Mouse (Mus musculus) common myeloid progenitor, adult 5-6 weeks (primary cell): ENCODE measurements at regions not wholly inside any gene's neighbourhood (a gene's known extent, or its start where the extent isn't known, plus 50 kb on each side); places are given as distances from the start of the nearest gene placed in this dataset.

Experiments
- ATAC-seq: replicated peaks from 2 replicates; pipeline ENCODE4 v1.8.0; 2016; ENCODE audit warnings: low read depth, mild to moderate bottlenecking, moderate TSS enrichment, inconsistent platforms; ENCODE audit not compliant: poor library complexity, severe bottlenecking

DNA sequence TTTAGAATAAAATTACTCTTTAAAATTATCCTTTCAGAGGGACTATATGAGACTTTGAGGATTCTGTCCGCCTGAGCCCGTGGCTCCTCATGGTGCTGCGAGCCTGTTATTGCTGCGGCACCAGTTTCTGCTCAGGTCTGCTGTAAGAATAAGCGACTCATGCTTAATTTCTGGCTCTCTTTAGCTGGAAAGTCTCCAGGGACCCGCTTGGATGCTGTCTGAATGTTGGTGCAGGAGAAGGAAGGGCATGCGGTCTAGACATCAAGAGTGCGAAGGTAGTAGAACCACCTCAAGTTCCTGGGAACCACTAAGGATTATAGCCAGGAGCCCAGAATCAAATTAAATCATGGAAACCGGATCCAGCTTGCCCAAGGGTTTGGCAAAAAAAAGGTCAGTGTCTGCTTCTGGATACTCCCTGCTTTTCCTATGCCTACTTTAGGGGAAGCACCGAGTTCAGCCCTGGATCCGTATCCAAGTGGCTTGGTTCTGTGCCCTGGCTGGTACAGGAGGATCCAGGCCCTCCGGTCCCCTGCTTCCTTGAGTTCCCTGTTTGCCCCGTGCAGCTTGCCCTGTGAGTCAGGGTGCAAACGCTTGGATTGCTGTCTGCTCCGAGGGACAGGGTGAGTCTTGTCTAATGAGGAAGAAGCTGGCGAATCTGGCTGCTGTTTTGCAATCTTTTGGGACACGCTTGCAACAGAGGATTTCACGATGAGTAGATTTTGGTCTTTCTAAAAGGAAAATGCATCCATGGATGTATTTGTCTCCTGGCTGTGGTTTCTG is 138.2 kb upstream of the Prickle1 start:
- ATAC-seq, result no peak

- ATAC-seq, result no peak
These were observed 137.1 kb upstream of the Prickle1 start for GRCm38 (mm10) chr15:93732825-93733224.

- no peak for ATAC-seq
These were observed 135.5 kb upstream of the Prickle1 start for GRCm38 (mm10) chr15:93731161-93731560.

- no peak for ATAC-seq
These were observed 119.8 kb upstream of the Prickle1 start for GRCm38 (mm10) chr15:93715443-93715842.

DNA sequence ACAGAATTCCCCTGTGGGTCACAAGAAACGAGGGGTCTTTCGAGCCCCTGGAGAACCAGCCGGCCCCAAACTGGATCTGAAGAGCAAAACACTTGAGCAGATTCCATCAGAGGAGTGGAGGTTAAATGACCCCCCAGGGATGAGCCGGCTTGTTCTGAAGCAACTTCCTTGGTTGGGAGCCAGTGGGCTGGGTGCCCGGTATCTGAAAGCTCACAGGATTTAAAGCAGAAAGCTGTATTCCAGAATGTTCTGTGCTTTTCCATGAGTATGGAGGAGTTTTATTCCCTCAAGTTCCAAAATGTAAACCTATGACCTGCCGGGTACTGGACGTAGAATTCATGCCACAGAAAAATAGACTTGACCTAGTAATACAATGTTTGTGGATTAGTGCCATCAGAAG is 117.7 kb upstream of the Prickle1 start:
- no peak for ATAC-seq

GRCm38 (mm10) chr15:93712594-93712993 is 116.9 kb upstream of the Prickle1 start:
- 0 out of 2 replicates have a peak, but pooled peaks have one; percentile 25 for ATAC-seq

- ATAC-seq, result no peak
These were observed 115.6 kb upstream of the Prickle1 start for GRCm38 (mm10) chr15:93711150-93711784.

DNA sequence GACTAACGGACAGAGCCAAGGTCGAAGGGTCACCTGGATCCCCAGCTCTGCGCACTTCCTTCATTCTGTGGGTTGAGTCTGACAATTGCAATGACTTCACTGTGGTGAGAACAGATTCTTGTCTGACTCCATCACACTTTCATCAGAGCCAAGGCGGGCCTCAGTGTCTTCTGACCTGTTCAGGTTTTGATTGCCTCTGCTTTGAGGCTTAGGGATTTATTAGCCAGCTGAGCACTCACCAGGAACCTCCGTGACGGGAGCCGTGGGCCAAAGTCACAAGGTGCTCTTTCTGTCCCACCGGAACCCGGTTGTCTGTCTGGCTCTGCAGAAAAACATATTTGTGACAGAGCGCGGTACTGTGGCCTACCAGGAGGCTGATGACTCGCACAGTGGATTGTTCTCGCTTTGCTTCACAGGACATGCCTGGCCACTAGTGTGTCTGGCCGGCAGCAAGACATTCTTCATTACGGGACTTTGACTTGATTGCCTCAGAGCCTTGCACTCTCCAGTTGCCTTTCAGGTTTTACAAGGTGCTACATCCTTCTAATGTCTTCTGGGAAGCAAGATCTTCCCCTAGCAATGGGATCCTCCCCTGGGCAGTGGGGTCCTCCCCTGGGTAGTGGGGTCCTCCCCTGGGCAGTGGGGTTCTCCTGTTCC is 114.9 kb upstream of the Prickle1 start:
- no peak for ATAC-seq

DNA sequence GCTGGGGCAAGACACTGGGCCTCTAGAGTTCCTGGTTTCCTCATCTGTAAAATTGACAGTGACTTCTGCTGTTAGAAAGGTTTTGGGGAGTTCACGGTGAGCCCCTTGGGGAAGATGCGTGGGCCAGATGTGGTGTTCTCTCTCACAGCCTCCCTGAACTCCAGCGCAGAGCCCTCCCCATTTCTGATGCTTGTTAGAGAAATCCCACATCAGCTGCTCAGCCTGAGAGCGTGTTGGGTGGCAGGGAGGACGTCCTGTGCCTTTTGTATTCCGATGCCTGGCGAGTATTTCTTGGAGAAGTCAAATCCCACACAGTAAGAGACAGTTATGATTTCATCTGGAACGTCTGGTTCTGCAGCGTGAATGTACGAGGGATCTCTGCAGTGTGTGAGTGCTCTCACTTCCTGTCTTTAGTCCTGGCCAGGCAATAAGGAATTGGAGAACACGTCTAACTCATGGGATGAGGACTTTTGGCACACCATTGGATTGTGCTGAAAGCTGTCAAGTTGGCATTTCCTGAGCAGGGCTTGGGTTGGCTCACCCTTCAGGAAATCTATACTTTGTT is 110.8 kb upstream of the Prickle1 start:
- no peak for ATAC-seq

GRCm38 (mm10) chr15:93705651-93706050 is 110.0 kb upstream of the Prickle1 start:
- no peak for ATAC-seq

DNA sequence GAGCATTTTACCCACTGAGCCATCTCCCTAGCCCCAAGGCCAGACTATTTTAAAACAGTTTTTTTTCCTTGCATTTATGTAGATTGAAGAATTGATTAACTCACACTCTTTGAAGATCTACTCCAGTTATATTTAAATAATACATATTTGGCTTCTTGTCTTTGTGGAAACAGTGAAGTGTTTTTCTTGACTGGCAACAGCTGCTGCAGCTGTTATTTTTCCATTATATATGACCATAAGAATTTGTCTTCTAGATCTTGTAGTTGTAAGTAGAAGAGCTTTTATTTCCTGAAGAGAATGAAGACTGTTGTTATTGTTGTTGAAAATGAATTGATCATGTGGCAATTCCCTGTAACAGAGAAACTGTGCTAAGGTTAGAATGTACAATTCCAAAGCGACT is 109.4 kb upstream of the Prickle1 start:
- ATAC-seq, result no peak

- no peak for ATAC-seq
These were observed 105.3 kb upstream of the Prickle1 start for GRCm38 (mm10) chr15:93701017-93701416.

DNA sequence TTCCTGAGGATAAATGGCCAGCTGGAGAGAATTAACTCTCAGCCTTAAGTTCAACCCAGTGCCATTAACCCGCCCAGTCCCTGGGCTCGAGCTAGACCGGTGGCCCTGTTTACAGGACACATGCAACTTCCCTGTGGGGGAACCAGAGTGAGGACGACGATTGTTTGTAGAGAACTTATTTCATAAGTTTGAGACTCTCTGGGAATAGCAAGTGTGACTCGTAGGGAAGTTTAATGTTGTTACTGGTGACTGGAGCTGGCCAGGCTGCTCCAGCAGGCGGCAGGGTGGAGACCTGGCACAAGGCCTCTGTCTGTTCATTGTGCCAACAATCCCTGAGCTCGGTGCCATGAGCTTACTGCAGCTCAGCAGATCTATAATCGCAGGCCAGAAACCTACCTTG is 104.3 kb upstream of the Prickle1 start:
- ATAC-seq, result no peak

DNA sequence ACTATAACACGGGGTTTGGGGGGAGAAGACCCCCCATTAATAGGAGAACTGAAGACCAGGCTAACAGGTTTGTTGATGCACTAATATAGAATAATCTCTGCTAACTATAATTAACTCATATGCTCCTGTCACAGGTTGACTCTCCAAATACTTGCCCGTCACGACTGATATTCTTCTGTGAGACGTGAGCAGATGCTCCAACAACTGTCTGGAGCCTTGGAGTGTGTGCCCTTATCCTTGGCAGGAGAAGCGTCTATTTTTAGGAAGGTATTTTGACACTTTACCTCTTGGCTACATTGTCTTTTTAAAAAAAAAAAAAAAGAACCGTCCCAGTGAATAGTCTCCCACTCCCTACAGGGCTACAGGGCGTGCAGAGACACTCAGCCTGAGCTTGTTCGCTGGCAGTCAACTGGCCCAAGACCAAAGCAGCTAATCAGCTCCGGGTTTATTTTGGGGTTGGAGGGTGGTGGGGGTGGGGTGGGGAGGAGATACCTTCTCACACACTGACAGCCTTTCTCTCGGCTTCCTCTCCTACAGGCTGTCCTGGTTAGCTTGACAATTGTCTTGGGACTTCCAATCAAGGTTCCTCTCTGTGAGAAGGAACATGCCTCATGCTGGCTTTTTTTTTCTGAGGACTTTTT is 102.6 kb upstream of the Prickle1 start:
- ATAC-seq, result no peak

- no peak for ATAC-seq
These were observed 95.0 kb upstream of the Prickle1 start for GRCm38 (mm10) chr15:93690717-93691116.

DNA sequence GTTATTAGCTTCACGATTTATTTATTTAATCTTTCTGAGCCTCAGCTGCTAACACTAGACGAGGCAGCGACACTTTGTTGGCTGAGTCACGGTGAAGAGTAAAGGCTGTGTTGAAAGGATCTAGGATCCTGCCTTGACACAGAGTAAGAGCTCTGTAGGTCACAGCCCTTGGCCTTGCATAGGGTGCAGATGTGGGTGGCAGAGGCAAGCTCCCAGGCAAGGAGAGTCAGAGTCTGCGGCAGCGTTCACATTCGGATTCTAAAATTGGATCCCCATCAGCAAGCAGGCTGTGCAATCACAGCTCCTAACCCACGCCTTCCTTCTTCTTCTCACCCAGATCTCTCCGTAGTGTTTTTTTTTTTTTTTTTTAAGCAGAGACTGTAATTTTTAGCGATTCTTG is 94.3 kb upstream of the Prickle1 start:
- no peak for ATAC-seq

- ATAC-seq, result no peak
These were observed 90.7 kb upstream of the Prickle1 start for GRCm38 (mm10) chr15:93686385-93686784.

DNA sequence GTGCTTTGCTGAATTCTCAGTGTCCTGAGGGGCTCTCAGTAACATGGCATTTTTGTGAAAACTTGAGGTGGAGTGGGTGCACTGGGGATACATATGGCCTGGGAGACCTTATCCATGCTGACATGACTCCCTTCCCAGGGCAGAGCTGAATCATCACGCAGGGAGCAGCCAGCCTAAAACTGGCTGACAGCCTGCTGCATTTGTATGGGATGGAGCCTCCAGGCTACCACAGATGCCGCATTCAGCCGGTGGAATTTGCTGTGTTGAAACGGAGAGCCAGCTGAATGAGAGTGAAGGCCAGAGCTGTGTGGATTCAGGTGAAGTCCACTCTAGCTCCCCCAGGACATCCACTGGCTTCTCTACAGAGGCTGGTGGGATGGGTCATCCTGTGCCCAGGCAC is 85.9 kb upstream of the Prickle1 start:
- no peak for ATAC-seq

DNA sequence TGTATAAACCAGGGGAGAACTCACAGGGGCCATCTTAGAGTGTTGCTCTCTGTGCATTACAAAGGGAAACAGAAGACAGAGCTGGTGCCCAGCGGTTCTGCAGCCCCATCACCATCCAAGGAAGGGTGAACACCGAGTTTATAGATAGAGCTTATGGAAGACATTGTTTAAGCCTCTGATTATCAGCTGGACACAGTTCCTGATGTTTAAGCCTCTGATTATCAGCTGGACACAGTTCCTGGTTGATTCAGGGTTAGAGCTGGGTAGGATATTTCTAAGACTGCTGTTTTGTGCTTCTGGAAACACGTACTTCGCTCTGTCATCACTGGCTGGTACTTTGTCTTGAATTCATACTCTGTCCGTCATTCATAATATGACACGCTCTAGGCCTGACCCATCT is 79.9 kb upstream of the Prickle1 start:
- no peak for ATAC-seq

GRCm38 (mm10) chr15:93673976-93674375 is 78.3 kb upstream of the Prickle1 start:
- ATAC-seq, result no peak

DNA sequence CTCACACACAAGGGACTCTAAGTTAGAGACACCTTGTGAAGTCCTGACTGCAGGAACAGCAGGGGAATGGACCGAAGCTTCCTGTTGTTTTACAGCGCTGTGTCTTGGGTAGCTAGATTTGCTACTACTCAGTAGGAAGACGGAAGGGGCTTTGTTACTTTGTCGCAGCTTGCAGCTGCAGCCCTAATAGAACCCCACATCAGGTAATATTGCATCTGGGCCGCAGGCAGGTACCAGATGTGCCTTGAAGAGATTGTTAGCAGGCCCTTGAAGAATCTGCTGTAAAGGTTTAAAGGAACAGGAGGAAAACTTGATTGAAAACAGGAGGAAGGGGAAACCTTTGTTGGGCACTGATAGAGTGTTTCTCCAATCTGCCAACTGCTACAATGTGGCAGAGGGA is 68.2 kb upstream of the Prickle1 start:
- ATAC-seq, result no peak
